Mouse (Mus musculus): Measurements from ENCODE around the gene B3glct. TPM values are rescaled to one million over a fixed set of nuclear protein-coding genes. Genes with fewer than 3 reads are reported as not detected.

Gene B3glct
- total RNA-seq, 4 experiments from 2014 or later: 4.1 to 8.0 (median 6.5) TPM

GRCm38 (mm10) chr5:149663417-149663816, 14.6 kb upstream of the B3glct start:
- DNase-seq (ENCODE audit: low spot score): no peak

GRCm38 (mm10) chr5:149677196-149677595, 834 bp upstream of the B3glct start:
- DNase-seq (ENCODE audit: low spot score): no peak

GRCm38 (mm10) chr5:149678990-149679348, 939 bp downstream of the B3glct start:
- no peak for DNase-seq (ENCODE audit: low spot score)

- no peak for DNase-seq (ENCODE audit: low spot score)
These were observed 1.3 kb downstream of the B3glct start for GRCm38 (mm10) chr5:149679362-149679761.

GRCm38 (mm10) chr5:149679886-149680285, 1.9 kb downstream of the B3glct start:
- no peak for DNase-seq (ENCODE audit: low spot score)

- no peak for DNase-seq (ENCODE audit: low spot score)
These were observed 2.9 kb downstream of the B3glct start for GRCm38 (mm10) chr5:149680946-149681345.

- DNase-seq (ENCODE audit: low spot score): no peak
These were observed 11.8 kb downstream of the B3glct start for GRCm38 (mm10) chr5:149689860-149690259.

GRCm38 (mm10) chr5:149692548-149692947, 14.5 kb downstream of the B3glct start:
- DNase-seq (ENCODE audit: low spot score): no peak

- DNase-seq (ENCODE audit: low spot score): no peak
These were observed 15.2 kb downstream of the B3glct start for GRCm38 (mm10) chr5:149693200-149693599.

GRCm38 (mm10) chr5:149693968-149694367, 15.9 kb downstream of the B3glct start:
- no peak for DNase-seq (ENCODE audit: low spot score)

- no peak for DNase-seq (ENCODE audit: low spot score)
These were observed 17.2 kb downstream of the B3glct start for GRCm38 (mm10) chr5:149695077-149695750.

GRCm38 (mm10) chr5:149702770-149703169, 24.7 kb downstream of the B3glct start:
- DNase-seq (ENCODE audit: low spot score): no peak

- no peak for DNase-seq (ENCODE audit: low spot score)
These were observed 33.5 kb downstream of the B3glct start for GRCm38 (mm10) chr5:149711545-149711944.

GRCm38 (mm10) chr5:149713170-149713774, 35.2 kb downstream of the B3glct start:
- peak; percentile 26 for DNase-seq (ENCODE audit: low spot score)

- DNase-seq (ENCODE audit: low spot score): no peak
These were observed 35.8 kb downstream of the B3glct start for GRCm38 (mm10) chr5:149713834-149714233.

GRCm38 (mm10) chr5:149715571-149716328, 37.7 kb downstream of the B3glct start:
- DNase-seq (ENCODE audit: low spot score): no peak

- DNase-seq (ENCODE audit: low spot score): no peak
These were observed 38.3 kb downstream of the B3glct start for GRCm38 (mm10) chr5:149716329-149716690.

GRCm38 (mm10) chr5:149731776-149732175, 53.7 kb downstream of the B3glct start:
- DNase-seq (ENCODE audit: low spot score): no peak

- DNase-seq (ENCODE audit: low spot score): no peak
These were observed 59.2 kb downstream of the B3glct start for GRCm38 (mm10) chr5:149737210-149737609.

GRCm38 (mm10) chr5:149740145-149740544, 62.1 kb downstream of the B3glct start:
- DNase-seq (ENCODE audit: low spot score): no peak

- DNase-seq (ENCODE audit: low spot score): no peak
These were observed 62.7 kb downstream of the B3glct start for GRCm38 (mm10) chr5:149740703-149741102.

GRCm38 (mm10) chr5:149742286-149742685, 64.3 kb downstream of the B3glct start:
- no peak for DNase-seq (ENCODE audit: low spot score)

- DNase-seq (ENCODE audit: low spot score): no peak
These were observed 67.0 kb downstream of the B3glct start for GRCm38 (mm10) chr5:149745079-149745478.
